Mouse (Mus musculus) forebrain, embryonic 11.5 days (tissue): Measurements from ENCODE around the gene Dll3. TPM values are rescaled to one million over a fixed set of nuclear protein-coding genes. Genes with fewer than 3 reads are reported as not detected.

Experiments
- ATAC-seq: fragments of 200-750 bp; cut with Nextera tagmentation; replicated peaks from 2 replicates; pipeline ENCODE4 v1.8.0; 2017; ENCODE audit warnings: moderate TSS enrichment; ENCODE audit not compliant: low FRiP score
- DNase-seq: peaks from one replicate; pipeline ENCODE4 v3.0.0-alpha.2; 2017; ENCODE audit warnings: low spot score
- H3K27ac ChIP-seq: fragments of 300-500 bp; sonication (generic); 2 replicates; pipeline ENCODE4 v1.5.1; 2014; ENCODE audit warnings: low read depth, low read length
- H3K27me3 ChIP-seq: fragments of 300-500 bp; sonication (generic); 2 replicates; pipeline ENCODE4 v1.6.1; 2014; ENCODE audit warnings: mild to moderate bottlenecking, low read length, mixed read lengths; ENCODE audit not compliant: control insufficient read depth, insufficient read depth
- H3K36me3 ChIP-seq: fragments of 300-500 bp; sonication (generic); 2 replicates; pipeline ENCODE4 v1.6.1; 2014; ENCODE audit warnings: mild to moderate bottlenecking, low read length, moderate library complexity, mixed read lengths; ENCODE audit not compliant: control insufficient read depth, insufficient read depth
- H3K4me1 ChIP-seq: fragments of 300-500 bp; sonication (generic); replicated peaks from 2 replicates; pipeline ENCODE4 v1.6.1; 2014; ENCODE audit warnings: low read length, mixed read lengths; ENCODE audit not compliant: control insufficient read depth, insufficient read depth
- H3K4me2 ChIP-seq: fragments of 300-500 bp; sonication (generic); 2 replicates; pipeline ENCODE4 v1.6.1; 2014; ENCODE audit warnings: low read depth, mild to moderate bottlenecking, low read length, moderate library complexity, mixed read lengths; ENCODE audit not compliant: severe bottlenecking
- H3K4me3 ChIP-seq: fragments of 300-500 bp; sonication (generic); 2 replicates; pipeline ENCODE4 v1.5.1; 2014; ENCODE audit warnings: low read depth, low read length
- H3K9ac ChIP-seq: fragments of 300-500 bp; sonication (generic); 2 replicates; pipeline ENCODE4 v1.6.1; 2014; ENCODE audit warnings: low read length
- H3K9me3 ChIP-seq: fragments of 300-500 bp; sonication (generic); 2 replicates; pipeline ENCODE4 v1.6.1; 2016; ENCODE audit warnings: low read length, mixed read lengths; ENCODE audit not compliant: control insufficient read depth
- WGBS: fragments of 180-500 bp; shearing (Covaris S2); extraction: QIAGEN DNeasy Blood & Tissue Kit; methylation state at CpG from one replicate; pipeline ENCODE4 v1.1.7; 2014; 5-methylcytosine and 5-hydroxymethylcytosine counted together
- polyA plus RNA-seq: library from polyadenylated mRNA; unstranded; fragments of >200 nt; fragmentation: Nextera tagmentation; extraction: Ambion mirVana; gene quantifications from 2 replicates; pipeline ENCODE4 v1.2.1, GENCODE M21; 2014

Dll3 gene
- polyA plus RNA-seq, 1 experiment from 2014 or later = 43.6 TPM

- peaks cover 2% of the 10 kb centered on the region; the same call in 1 of the 2 replicates for H3K4me1 ChIP-seq
- ATAC-seq = peak; percentile 98
- H3K36me3 ChIP-seq = no peaks in the 10 kb centered on the region; the same call in 1 of the 2 replicates
- H3K9ac ChIP-seq = peak within 1 kb of the TSS; percentile 95
- H3K27ac ChIP-seq = peak within 1 kb of the TSS; percentile 54
- H3K9me3 ChIP-seq = no peaks in the 10 kb centered on the region
- DNase-seq = peak; percentile 97
- H3K4me2 ChIP-seq = peak within 1 kb of the TSS; percentile 80
- under 1% methylated on average over 77 of the region's 77 CpGs for WGBS
- H3K27me3 ChIP-seq = no peaks in the 10 kb centered on the region
- peak within 1 kb of the TSS; percentile 99 for H3K4me3 ChIP-seq
Measured at GRCm38 (mm10) chr7:28338108-28338998, 36.3 kb upstream of the Dll3 start, which contains the start of gene Supt5. Supt5 (minus strand) TSS chr7:28338746.

GRCm38 (mm10) chr7:28335471-28335870, 33.4 kb upstream of the Dll3 start:
- 95% methylated on average over 2 of the region's 2 CpGs for WGBS
- Histone ChIP-seq H3K4me1 (peaks cover 2% of the 10 kb centered on the region; the same call in 1 of the 2 replicates), H3K36me3 (no peaks in the 10 kb centered on the region; the same call in 1 of the 2 replicates), H3K27me3 (no peaks in the 10 kb centered on the region), H3K4me3 (no peak overlapping the region), H3K9me3 (no peaks in the 10 kb centered on the region), H3K4me2 (no peak overlapping the region), H3K27ac (no peak overlapping the region), H3K9ac (no peak overlapping the region)
- DNase-seq (no peak), ATAC-seq (no peak)

GRCm38 (mm10) chr7:28334534-28334933, 32.5 kb upstream of the Dll3 start:
- DNase-seq (no peak), ATAC-seq (no peak)
- Histone ChIP-seq H3K27me3 (no peaks in the 10 kb centered on the region), H3K36me3 (no peaks in the 10 kb centered on the region; the same call in 1 of the 2 replicates), H3K4me2 (no peak overlapping the region), H3K27ac (no peak overlapping the region), H3K4me3 (no peak overlapping the region), H3K9ac (no peak overlapping the region), H3K4me1 (peaks cover 2% of the 10 kb centered on the region; the same call in 1 of the 2 replicates), H3K9me3 (no peaks in the 10 kb centered on the region)
- 95% methylated on average over 4 of the region's 4 CpGs for WGBS

- no peak for DNase-seq
- no peak overlapping the region for H3K4me2 ChIP-seq
- no peaks in the 10 kb centered on the region for H3K4me1 ChIP-seq
- WGBS = 95% methylated on average over 2 of the region's 2 CpGs
- H3K27ac ChIP-seq = no peak overlapping the region
- H3K27me3 ChIP-seq = no peaks in the 10 kb centered on the region
- H3K9me3 ChIP-seq = no peaks in the 10 kb centered on the region
- ATAC-seq = no peak
- H3K36me3 ChIP-seq = peaks cover 9% of the 10 kb centered on the region; the same call in 1 of the 2 replicates
- no peak overlapping the region for H3K9ac ChIP-seq
- H3K4me3 ChIP-seq = no peak overlapping the region
Measured at GRCm38 (mm10) chr7:28328260-28328659, 26.2 kb upstream of the Dll3 start.

GRCm38 (mm10) chr7:28326457-28326856, 24.4 kb upstream of the Dll3 start:
- Histone ChIP-seq H3K4me2 (no peak overlapping the region), H3K9ac (no peak overlapping the region), H3K27ac (no peak overlapping the region), H3K4me1 (no peaks in the 10 kb centered on the region), H3K4me3 (no peak overlapping the region), H3K9me3 (no peaks in the 10 kb centered on the region), H3K36me3 (peaks cover 18% of the 10 kb centered on the region), H3K27me3 (no peaks in the 10 kb centered on the region)
- ATAC-seq (no peak), DNase-seq (no peak)
- 83% methylated on average over 4 of the region's 4 CpGs for WGBS

- H3K36me3 ChIP-seq = peaks cover 19% of the 10 kb centered on the region
- no peaks in the 10 kb centered on the region for H3K9me3 ChIP-seq
- H3K27me3 ChIP-seq = no peaks in the 10 kb centered on the region
- ATAC-seq (no peak), DNase-seq (no peak)
- no peak overlapping the region for H3K4me3 ChIP-seq
- H3K4me1 ChIP-seq = no peaks in the 10 kb centered on the region
- no peak overlapping the region for H3K27ac ChIP-seq
- no peak overlapping the region for H3K9ac ChIP-seq
- 92% methylated on average over 8 of the region's 8 CpGs for WGBS
- no peak overlapping the region for H3K4me2 ChIP-seq
Measured at GRCm38 (mm10) chr7:28325293-28325692, 23.3 kb upstream of the Dll3 start.

- Histone ChIP-seq H3K4me3 (no peak overlapping the region), H3K27me3 (no peaks in the 10 kb centered on the region), H3K4me1 (no peaks in the 10 kb centered on the region), H3K9ac (no peak overlapping the region), H3K27ac (no peak overlapping the region), H3K36me3 (peaks cover 31% of the 10 kb centered on the region), H3K4me2 (no peak overlapping the region), H3K9me3 (no peaks in the 10 kb centered on the region)
- WGBS = 94% methylated on average over 15 of the region's 15 CpGs
- no peak for DNase-seq
- ATAC-seq = no peak
Measured at GRCm38 (mm10) chr7:28321974-28322720, 20.1 kb upstream of the Dll3 start.

GRCm38 (mm10) chr7:28318714-28319113, 16.7 kb upstream of the Dll3 start:
- Histone ChIP-seq H3K4me3 (no peak overlapping the region), H3K36me3 (peaks cover 43% of the 10 kb centered on the region)
- 95% methylated on average over 17 of the region's 17 CpGs for WGBS

More at GRCm38 (mm10) chr7:28318714-28319113, 16.7 kb upstream of the Dll3 start:
- H3K4me1 ChIP-seq = no peaks in the 10 kb centered on the region
- H3K4me2 ChIP-seq = no peak overlapping the region
- DNase-seq = no peak
- H3K9ac ChIP-seq = no peak overlapping the region
- no peak overlapping the region for H3K27ac ChIP-seq
- no peaks in the 10 kb centered on the region for H3K27me3 ChIP-seq
- H3K9me3 ChIP-seq = no peaks in the 10 kb centered on the region
- no peak for ATAC-seq
